Mouse (Mus musculus): ENCODE results near the gene Otop2. TPM values are rescaled to one million over a fixed set of nuclear protein-coding genes. Genes with fewer than 3 reads are reported as not detected.
A peak's percentile ranks its signal among the peaks of the same experiment; 100 is the strongest.

Otop2 gene
- polyA plus RNA-seq, 1 experiment from 2014 or later, result not detected

GRCm38 (mm10) chr11:115349976-115350375 lies 43.0 kb downstream of the Otop2 start:
- peaks cover 55% of the 10 kb centered on the region for H3K27me3 ChIP-seq
- H3K4me3 ChIP-seq (replicated peaks), result no peak overlapping the region
- H3K9me3 ChIP-seq (replicated peaks), result no peaks in the 10 kb centered on the region
- no peak overlapping the region for H3K4me2 ChIP-seq
- H3K36me3 ChIP-seq (replicated peaks), result no peaks in the 10 kb centered on the region
- no peak overlapping the region for H3K9ac ChIP-seq
- no peak for ATAC-seq (ENCODE audit: insufficient read depth)
- H3K4me1 ChIP-seq (replicated peaks), result 0 out of 2 replicates have a peak, but pooled peaks cover 4% of the 10 kb centered on the region
- 15% methylated on average over 4 of the region's 4 CpGs for WGBS (ENCODE audit: insufficient replicate concordance)
- no peak overlapping the region for H3K27ac ChIP-seq (replicated peaks)

GRCm38 (mm10) chr11:115353375-115353774 lies 46.4 kb downstream of the Otop2 start:
- Histone ChIP-seq H3K36me3 (replicated peaks) (no peaks in the 10 kb centered on the region), H3K27me3 (peaks cover 43% of the 10 kb centered on the region), H3K9ac (no peak overlapping the region), H3K4me3 (replicated peaks) (no peak overlapping the region), H3K9me3 (replicated peaks) (no peaks in the 10 kb centered on the region), H3K4me1 (replicated peaks) (0 out of 2 replicates have a peak, but pooled peaks cover 4% of the 10 kb centered on the region), H3K4me2 (no peak overlapping the region), H3K27ac (replicated peaks) (no peak overlapping the region)
- WGBS (ENCODE audit: insufficient replicate concordance), result 65% methylated on average over 5 of the region's 5 CpGs
- ATAC-seq (ENCODE audit: insufficient read depth), result no peak

GRCm38 (mm10) chr11:115354183-115354582 lies 47.2 kb downstream of the Otop2 start:
- no peak overlapping the region for H3K4me2 ChIP-seq
- WGBS (ENCODE audit: insufficient replicate concordance), result 7% methylated on average over 8 of the region's 8 CpGs
- 0 out of 2 replicates have a peak, but pooled peaks cover 4% of the 10 kb centered on the region for H3K4me1 ChIP-seq (replicated peaks)
- H3K9ac ChIP-seq, result no peak overlapping the region
- no peaks in the 10 kb centered on the region for H3K36me3 ChIP-seq (replicated peaks)
- H3K27me3 ChIP-seq, result peaks cover 41% of the 10 kb centered on the region
- no peak overlapping the region for H3K4me3 ChIP-seq (replicated peaks)
- no peak for ATAC-seq (ENCODE audit: insufficient read depth)
- H3K9me3 ChIP-seq (replicated peaks), result no peaks in the 10 kb centered on the region
- H3K27ac ChIP-seq (replicated peaks), result no peak overlapping the region

GRCm38 (mm10) chr11:115358468-115358867 lies 51.5 kb downstream of the Otop2 start:
- H3K4me2 ChIP-seq, result no peak overlapping the region
- H3K4me1 ChIP-seq (replicated peaks), result 0 out of 2 replicates have a peak, but pooled peaks cover 4% of the 10 kb centered on the region
- H3K9ac ChIP-seq, result no peak overlapping the region
- H3K4me3 ChIP-seq (replicated peaks), result no peak overlapping the region
- H3K36me3 ChIP-seq (replicated peaks), result no peaks in the 10 kb centered on the region
- ATAC-seq (ENCODE audit: insufficient read depth), result no peak
- no peak overlapping the region for H3K27ac ChIP-seq (replicated peaks)
- no peaks in the 10 kb centered on the region for H3K9me3 ChIP-seq (replicated peaks)
- peaks cover 33% of the 10 kb centered on the region for H3K27me3 ChIP-seq
- 17% methylated on average over 5 of the region's 5 CpGs for WGBS (ENCODE audit: insufficient replicate concordance)

- H3K9ac ChIP-seq, result no peak overlapping the region
- peaks cover 41% of the 10 kb centered on the region for H3K27me3 ChIP-seq
- 0 out of 2 replicates have a peak, but pooled peaks cover 4% of the 10 kb centered on the region for H3K4me1 ChIP-seq (replicated peaks)
- no peak for ATAC-seq (ENCODE audit: insufficient read depth)
- no peaks in the 10 kb centered on the region for H3K9me3 ChIP-seq (replicated peaks)
- H3K4me3 ChIP-seq (replicated peaks), result no peak overlapping the region
- H3K4me2 ChIP-seq, result no peak overlapping the region
- H3K36me3 ChIP-seq (replicated peaks), result no peaks in the 10 kb centered on the region
- no peak overlapping the region for H3K27ac ChIP-seq (replicated peaks)
- WGBS (ENCODE audit: insufficient replicate concordance), result 47% methylated on average over 3 of the region's 3 CpGs
These were observed 52.3 kb downstream of the Otop2 start for GRCm38 (mm10) chr11:115359293-115359692.

- H3K27ac ChIP-seq (replicated peaks), result no peak overlapping the region
- no peaks in the 10 kb centered on the region for H3K36me3 ChIP-seq (replicated peaks)
- peaks cover 45% of the 10 kb centered on the region for H3K27me3 ChIP-seq
- H3K4me3 ChIP-seq (replicated peaks), result no peak overlapping the region
- no peaks in the 10 kb centered on the region for H3K9me3 ChIP-seq (replicated peaks)
- no peak overlapping the region for H3K4me2 ChIP-seq
- 0 out of 2 replicates have a peak, but pooled peaks cover 4% of the 10 kb centered on the region for H3K4me1 ChIP-seq (replicated peaks)
- 57% methylated on average over 6 of the region's 6 CpGs for WGBS (ENCODE audit: insufficient replicate concordance)
- no peak for ATAC-seq (ENCODE audit: insufficient read depth)
- H3K9ac ChIP-seq, result no peak overlapping the region
These were observed 52.8 kb downstream of the Otop2 start for GRCm38 (mm10) chr11:115359726-115360125.

- Histone ChIP-seq H3K27ac (replicated peaks) (no peak overlapping the region), H3K27me3 (peaks cover 62% of the 10 kb centered on the region), H3K9ac (no peak overlapping the region), H3K4me1 (replicated peaks) (peaks cover 12% of the 10 kb centered on the region), H3K9me3 (replicated peaks) (no peaks in the 10 kb centered on the region), H3K4me3 (replicated peaks) (no peak overlapping the region), H3K4me2 (no peak overlapping the region), H3K36me3 (replicated peaks) (no peaks in the 10 kb centered on the region)
- WGBS (ENCODE audit: insufficient replicate concordance), result 67% methylated on average over 3 of the region's 3 CpGs
- ATAC-seq (ENCODE audit: insufficient read depth), result no peak
These were observed 57.2 kb downstream of the Otop2 start for GRCm38 (mm10) chr11:115364136-115364535.

GRCm38 (mm10) chr11:115366039-115366705 lies 59.2 kb downstream of the Otop2 start:
- H3K9ac ChIP-seq, result no peak overlapping the region
- no peak overlapping the region for H3K4me3 ChIP-seq (replicated peaks)
- no peaks in the 10 kb centered on the region for H3K9me3 ChIP-seq (replicated peaks)
- no peak overlapping the region for H3K4me2 ChIP-seq
- WGBS (ENCODE audit: insufficient replicate concordance), result 15% methylated on average over 7 of the region's 7 CpGs
- H3K36me3 ChIP-seq (replicated peaks), result no peaks in the 10 kb centered on the region
- no peak overlapping the region for H3K27ac ChIP-seq (replicated peaks)
- no peak for ATAC-seq (ENCODE audit: insufficient read depth)
- H3K4me1 ChIP-seq (replicated peaks), result peaks cover 12% of the 10 kb centered on the region
- H3K27me3 ChIP-seq, result peaks cover 82% of the 10 kb centered on the region

- 6% methylated on average over 28 of the region's 28 CpGs for WGBS (ENCODE audit: insufficient replicate concordance)
These were observed 59.9 kb downstream of the Otop2 start for GRCm38 (mm10) chr11:115366706-115367394.

GRCm38 (mm10) chr11:115367395-115367944 lies 60.5 kb downstream of the Otop2 start, which contains the start of gene Hid1:
Gene Hid1, minus strand, starts transcription at chr11:115367756.
- Histone ChIP-seq H3K4me1 (replicated peaks) (peaks cover 12% of the 10 kb centered on the region), H3K27me3 (peaks cover 88% of the 10 kb centered on the region), H3K4me2 (peak within 1 kb of the TSS; percentile 69), H3K36me3 (replicated peaks) (no peaks in the 10 kb centered on the region), H3K27ac (replicated peaks) (no peak within 1 kb of the TSS), H3K9me3 (replicated peaks) (no peaks in the 10 kb centered on the region), H3K9ac (no peak within 1 kb of the TSS), H3K4me3 (replicated peaks) (peak within 1 kb of the TSS; percentile 48)
- 0 out of 2 replicates have a peak, but pooled peaks have one; percentile 37 for ATAC-seq (ENCODE audit: insufficient read depth)
- WGBS (ENCODE audit: insufficient replicate concordance), result under 1% methylated on average over 39 of the region's 39 CpGs

More at GRCm38 (mm10) chr11:115366706-115367394, 59.9 kb downstream of the Otop2 start:
- no peaks in the 10 kb centered on the region for H3K36me3 ChIP-seq (replicated peaks)
- H3K27ac ChIP-seq (replicated peaks), result no peak overlapping the region
- H3K27me3 ChIP-seq, result peaks cover 83% of the 10 kb centered on the region
- peaks cover 12% of the 10 kb centered on the region for H3K4me1 ChIP-seq (replicated peaks)
- H3K4me2 ChIP-seq, result peak overlapping the region; percentile 69
- H3K4me3 ChIP-seq (replicated peaks), result peak overlapping the region; percentile 48
- no peak overlapping the region for H3K9ac ChIP-seq
- no peaks in the 10 kb centered on the region for H3K9me3 ChIP-seq (replicated peaks)
- ATAC-seq (ENCODE audit: insufficient read depth), result no peak

GRCm38 (mm10) chr11:115370368-115370767 lies 63.4 kb downstream of the Otop2 start:
- ATAC-seq (ENCODE audit: insufficient read depth), result no peak
- no peak overlapping the region for H3K4me2 ChIP-seq
- 37% methylated on average over 7 of the region's 7 CpGs for WGBS (ENCODE audit: insufficient replicate concordance)
- peaks cover 15% of the 10 kb centered on the region for H3K4me1 ChIP-seq (replicated peaks)
- no peak overlapping the region for H3K9ac ChIP-seq
- no peaks in the 10 kb centered on the region for H3K9me3 ChIP-seq (replicated peaks)
- no peak overlapping the region for H3K4me3 ChIP-seq (replicated peaks)
- peaks cover 92% of the 10 kb centered on the region for H3K27me3 ChIP-seq
- H3K36me3 ChIP-seq (replicated peaks), result no peaks in the 10 kb centered on the region
- H3K27ac ChIP-seq (replicated peaks), result no peak overlapping the region
